Mouse (Mus musculus) embryonic facial prominence, embryonic 12.5 days (tissue): ENCODE results near the gene Gm20683. TPM values are rescaled to one million over a fixed set of nuclear protein-coding genes. Genes with fewer than 3 reads are reported as not detected.
"Not testable (repeated sequence)": the region's sequence is repeated elsewhere in the genome, so short reads cannot be mapped to it uniquely, and the experiment has no call there.

ENCODE experiments used
- ATAC-seq: fragments of 200-750 bp; cut with Nextera tagmentation; 2 replicates; pipeline ENCODE4 v1.8.0; 2017; ENCODE audit not compliant: insufficient number of reproducible peaks, insufficient read depth, low FRiP score, low TSS enrichment
- H3K27ac ChIP-seq: fragments of 300-500 bp; sonication (generic); 2 replicates; pipeline ENCODE4 v1.5.1; 2016; ENCODE audit warnings: mild to moderate bottlenecking
- H3K27me3 ChIP-seq: fragments of 300-500 bp; sonication (generic); 2 replicates; pipeline ENCODE4 v1.6.1; 2016; ENCODE audit warnings: mild to moderate bottlenecking, moderate library complexity
- H3K36me3 ChIP-seq: fragments of 300-500 bp; sonication (generic); 2 replicates; pipeline ENCODE4 v1.6.1; 2016; ENCODE audit warnings: mild to moderate bottlenecking
- H3K4me1 ChIP-seq: fragments of 300-500 bp; sonication (generic); 2 replicates; pipeline ENCODE4 v1.6.1; 2016
- H3K4me2 ChIP-seq: fragments of 300-500 bp; sonication (generic); replicated peaks from 2 replicates; pipeline ENCODE4 v1.6.1; 2016; ENCODE audit warnings: mild to moderate bottlenecking, moderate library complexity
- H3K4me3 ChIP-seq: fragments of 300-500 bp; sonication (generic); 2 replicates; pipeline ENCODE4 v1.5.1; 2016; ENCODE audit warnings: mild to moderate bottlenecking
- H3K9ac ChIP-seq: fragments of 300-500 bp; sonication (generic); 2 replicates; pipeline ENCODE4 v1.6.1; 2016; ENCODE audit warnings: mild to moderate bottlenecking, moderate library complexity
- H3K9me3 ChIP-seq: fragments of 300-500 bp; sonication (generic); 2 replicates; pipeline ENCODE4 v1.6.1; 2016; ENCODE audit warnings: mild to moderate bottlenecking, moderate library complexity
- WGBS: fragments of 180-500 bp; shearing (Covaris S2); methylation state at CpG from one replicate; pipeline ENCODE4 v1.1.7; 2016; 5-methylcytosine and 5-hydroxymethylcytosine counted together
- polyA plus RNA-seq: library from polyadenylated mRNA; unstranded; fragments of >200 nt; fragmentation: Nextera tagmentation; extraction: Ambion mirVana; gene quantifications from 2 replicates; pipeline ENCODE4 v1.2.1, GENCODE M21; 2016

The Gm20683 gene
- polyA plus RNA-seq, 1 experiment from 2014 or later, result 1.5 TPM

DNA sequence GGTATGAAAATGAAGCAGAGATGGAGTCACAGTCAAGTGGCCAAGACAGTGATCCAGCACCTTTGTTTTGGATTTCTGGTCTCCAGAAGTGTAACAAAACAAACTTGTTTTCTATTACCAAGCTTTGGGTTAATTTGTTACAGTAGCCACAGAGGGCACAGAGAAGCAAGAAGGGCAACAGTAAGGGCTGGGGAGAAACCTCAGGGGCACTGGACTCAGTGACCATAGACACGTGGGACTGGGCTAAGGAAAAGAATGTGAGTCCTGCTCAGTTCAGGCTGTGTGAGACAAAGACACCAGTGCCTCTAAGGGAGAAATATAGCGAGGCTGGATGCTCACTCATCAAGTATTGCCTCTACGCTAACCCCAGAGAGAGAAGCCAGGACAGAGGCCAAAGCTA is 31.1 kb upstream of the Gm20683 start:
- peaks cover 1% of the 10 kb centered on the region; the same call in 1 of the 2 replicates for H3K36me3 ChIP-seq
- WGBS, result 82% methylated on average over 3 of the region's 3 CpGs
- no peak overlapping the region for H3K4me2 ChIP-seq
- H3K27ac ChIP-seq, result no peak overlapping the region
- no peaks in the 10 kb centered on the region for H3K27me3 ChIP-seq
- peaks cover 26% of the 10 kb centered on the region for H3K4me1 ChIP-seq
- no peak for ATAC-seq
- H3K9ac ChIP-seq, result no peak overlapping the region
- H3K4me3 ChIP-seq, result no peak overlapping the region
- H3K9me3 ChIP-seq, result no peaks in the 10 kb centered on the region

DNA sequence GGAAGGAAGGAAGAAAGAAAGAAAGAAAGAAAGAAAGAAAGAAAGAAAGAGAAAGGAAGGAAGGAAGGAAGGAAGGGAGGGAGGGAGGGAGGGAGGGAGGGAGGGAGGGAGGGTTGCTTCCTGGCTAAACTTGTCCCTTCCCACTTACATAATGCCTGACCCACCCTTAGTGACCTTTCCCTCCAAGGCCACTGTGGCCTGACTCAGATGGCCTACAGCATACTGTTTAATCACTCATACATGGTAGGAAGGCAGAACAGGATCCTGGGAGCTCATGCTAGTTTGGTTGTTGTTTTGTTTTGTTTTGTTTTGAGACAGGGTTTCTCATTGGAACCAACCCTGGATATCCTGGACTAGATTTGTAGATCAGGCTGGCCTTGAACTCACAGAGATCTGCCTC is 30.0 kb upstream of the Gm20683 start:
- H3K9me3 ChIP-seq, H3K36me3 ChIP-seq, H3K9ac ChIP-seq, H3K4me3 ChIP-seq, H3K4me2 ChIP-seq, H3K27ac ChIP-seq, H3K27me3 ChIP-seq, ATAC-seq: not testable (repeated sequence)
- peaks cover 25% of the 10 kb centered on the region for H3K4me1 ChIP-seq

DNA sequence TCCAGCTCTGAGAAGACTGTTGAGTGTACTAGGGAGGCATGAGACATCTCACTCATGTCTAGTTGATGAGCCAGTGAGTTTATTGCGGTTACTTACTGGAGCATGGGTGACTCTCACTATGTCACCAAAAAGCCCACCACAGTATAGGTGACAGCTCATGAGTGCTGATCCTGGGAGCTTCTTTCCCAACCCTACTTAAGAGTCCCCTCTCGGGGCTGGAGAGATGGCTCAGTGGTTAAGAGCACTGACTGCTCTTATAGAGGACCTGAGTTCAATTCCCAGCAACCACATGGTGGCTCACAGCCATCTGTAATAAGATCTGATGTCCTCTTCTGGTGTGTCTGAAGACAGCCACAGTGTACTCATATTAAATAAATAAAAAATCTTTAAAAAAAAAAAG is 28.4 kb upstream of the Gm20683 start:
- no peak overlapping the region for H3K4me3 ChIP-seq
- no peaks in the 10 kb centered on the region for H3K9me3 ChIP-seq
- H3K36me3 ChIP-seq, result no peaks in the 10 kb centered on the region
- no peaks in the 10 kb centered on the region for H3K27me3 ChIP-seq
- 89% methylated on average over 2 of the region's 2 CpGs for WGBS
- no peak for ATAC-seq
- peaks cover 17% of the 10 kb centered on the region for H3K4me1 ChIP-seq
- no peak overlapping the region for H3K9ac ChIP-seq
- no peak overlapping the region for H3K27ac ChIP-seq
- no peak overlapping the region for H3K4me2 ChIP-seq

DNA sequence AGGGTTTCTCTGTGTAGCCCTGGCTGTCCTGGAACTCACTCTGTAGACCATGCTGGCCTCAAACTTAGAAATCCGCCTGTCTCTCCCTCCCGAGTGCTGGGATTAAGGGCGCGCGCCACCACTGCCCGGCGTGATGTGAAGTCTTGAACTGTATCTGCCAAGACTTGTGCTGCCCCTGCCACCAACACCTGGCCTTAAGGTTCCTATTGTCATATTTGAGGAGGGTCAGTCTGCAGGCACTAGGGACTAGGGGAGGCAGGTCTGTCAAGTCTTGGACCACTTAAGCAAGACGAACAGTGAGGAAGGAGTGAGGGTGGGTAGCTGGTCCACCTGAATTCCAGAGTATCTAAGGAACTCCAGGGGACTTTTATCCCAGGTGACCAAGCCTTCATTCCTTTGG is 27.9 kb upstream of the Gm20683 start:
- no peak overlapping the region for H3K9ac ChIP-seq
- H3K9me3 ChIP-seq, result no peaks in the 10 kb centered on the region
- no peak overlapping the region for H3K4me2 ChIP-seq
- no peaks in the 10 kb centered on the region for H3K27me3 ChIP-seq
- H3K4me3 ChIP-seq, result no peak overlapping the region
- H3K27ac ChIP-seq, result no peak overlapping the region
- H3K4me1 ChIP-seq, result peaks cover 17% of the 10 kb centered on the region
- no peak for ATAC-seq
- WGBS, result 92% methylated on average over 8 of the region's 8 CpGs
- no peaks in the 10 kb centered on the region for H3K36me3 ChIP-seq

DNA sequence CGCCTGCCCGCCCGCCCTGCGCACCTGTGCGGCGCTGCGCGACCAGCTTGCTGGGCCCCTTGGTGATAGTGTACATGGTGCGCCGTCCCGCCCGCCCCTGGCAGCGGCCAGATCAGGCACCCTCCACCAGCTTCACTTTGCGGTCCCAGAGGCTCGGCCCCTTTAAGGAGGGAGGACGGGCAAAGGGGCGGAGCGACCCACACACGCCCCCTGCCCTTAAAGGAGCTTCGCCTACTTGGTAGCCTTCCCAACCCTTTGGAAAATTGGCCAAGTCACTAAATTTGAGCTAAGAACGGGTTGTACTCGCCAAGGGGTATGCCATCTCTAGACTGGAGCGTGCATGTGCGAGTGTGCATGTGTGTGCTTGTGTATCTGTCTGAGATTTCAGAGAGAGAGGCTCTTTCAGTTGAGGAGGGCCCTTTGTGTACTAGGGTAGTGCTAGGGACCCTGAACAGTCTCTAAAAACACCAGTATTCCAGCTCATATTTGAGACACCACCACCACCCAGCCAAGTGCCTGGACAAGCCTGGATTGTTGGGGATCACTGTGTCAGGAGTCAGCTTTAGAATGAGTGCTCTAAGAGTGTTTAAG is 27.1 kb upstream of the Gm20683 start, which contains the start of gene Mcrip2:
Mcrip2 (minus strand) TSS at position 164 of the 591 bp plus-strand sequence.
- no peaks in the 10 kb centered on the region for H3K27me3 ChIP-seq
- peak within 1 kb of the TSS; percentile 67 for H3K4me3 ChIP-seq
- peak within 1 kb of the TSS; percentile 87 for H3K4me2 ChIP-seq
- no peaks in the 10 kb centered on the region for H3K36me3 ChIP-seq
- under 1% methylated on average over 24 of the region's 24 CpGs for WGBS
- ATAC-seq, result peak; percentile 84
- peaks cover 14% of the 10 kb centered on the region for H3K4me1 ChIP-seq
- peak within 1 kb of the TSS; percentile 38 for H3K9ac ChIP-seq
- no peaks in the 10 kb centered on the region for H3K9me3 ChIP-seq
- H3K27ac ChIP-seq, result peak within 1 kb of the TSS; percentile 33; the same call in 1 of the 2 replicates

DNA sequence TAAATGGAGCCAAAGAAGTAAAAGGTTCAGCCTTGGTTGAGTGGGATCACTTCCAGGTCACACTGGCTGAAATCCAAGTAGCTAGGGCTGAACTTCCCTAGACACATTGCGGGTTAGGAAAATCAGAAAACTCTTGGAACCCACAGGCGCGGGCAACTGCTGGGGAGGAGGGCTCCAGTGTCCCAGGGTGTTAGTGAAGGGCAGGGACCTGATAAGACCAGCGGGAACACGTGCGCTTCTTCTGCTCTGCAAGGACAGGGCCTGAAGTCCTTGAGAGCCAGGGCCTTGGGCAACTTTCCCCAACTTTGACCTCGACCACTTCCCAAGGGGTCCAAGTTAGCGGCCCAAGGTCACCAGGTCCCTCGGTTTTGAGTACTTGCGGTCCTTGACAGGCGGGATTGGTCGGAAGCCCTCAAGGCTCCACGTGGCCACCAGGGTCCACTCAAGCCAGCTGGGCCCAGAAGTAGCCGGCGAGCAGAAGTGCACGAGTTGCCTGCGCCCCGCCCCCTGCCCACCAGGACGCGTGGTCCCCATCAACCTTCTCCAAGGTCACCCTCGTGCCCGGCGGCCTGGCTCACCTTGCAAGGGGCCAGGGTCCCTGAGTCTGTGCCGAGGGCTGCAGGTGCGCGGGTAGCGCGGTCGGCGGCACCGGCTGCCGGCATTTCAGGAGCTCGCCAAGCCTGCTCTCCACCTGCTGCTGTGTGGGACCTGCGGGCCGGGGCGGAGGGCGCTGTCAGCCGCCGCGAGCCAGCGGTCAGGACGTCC is 26.5 kb upstream of the Gm20683 start:
- H3K9ac ChIP-seq, result peak overlapping the region; percentile 38
- no peaks in the 10 kb centered on the region for H3K9me3 ChIP-seq
- peak overlapping the region; percentile 87 for H3K4me2 ChIP-seq
- 1% methylated on average over 42 of the region's 42 CpGs for WGBS
- no peaks in the 10 kb centered on the region for H3K27me3 ChIP-seq
- no peaks in the 10 kb centered on the region for H3K36me3 ChIP-seq
- H3K4me1 ChIP-seq, result peaks cover 14% of the 10 kb centered on the region
- H3K4me3 ChIP-seq, result peak overlapping the region; percentile 67
- ATAC-seq, result peak; percentile 23
- peak overlapping the region; percentile 33; the same call in 1 of the 2 replicates for H3K27ac ChIP-seq

DNA sequence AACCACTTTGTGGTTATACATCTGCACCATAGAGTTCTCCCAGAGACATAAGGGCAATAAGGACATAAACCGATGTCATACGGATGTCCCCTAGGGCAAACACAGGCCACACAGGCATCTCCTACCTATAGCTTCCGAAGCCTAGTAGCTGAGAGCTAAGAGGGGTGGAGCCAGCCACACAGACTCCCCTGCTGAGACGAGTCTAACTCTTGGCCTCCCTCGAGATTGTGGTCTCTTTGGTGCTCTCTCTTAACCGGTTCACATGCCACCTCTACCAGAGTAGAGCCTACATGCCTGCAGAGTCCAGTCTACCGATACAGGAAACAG is 25.9 kb upstream of the Gm20683 start:
- peak overlapping the region; percentile 87 for H3K4me2 ChIP-seq
- H3K4me1 ChIP-seq, result peaks cover 14% of the 10 kb centered on the region
- H3K27ac ChIP-seq, result no peak overlapping the region
- H3K36me3 ChIP-seq, result no peaks in the 10 kb centered on the region
- no peak for ATAC-seq
- H3K9ac ChIP-seq, result no peak overlapping the region
- 13% methylated on average over 7 of the region's 7 CpGs for WGBS
- H3K9me3 ChIP-seq, result no peaks in the 10 kb centered on the region
- H3K27me3 ChIP-seq, result no peaks in the 10 kb centered on the region
- H3K4me3 ChIP-seq, result peak overlapping the region; percentile 67

DNA sequence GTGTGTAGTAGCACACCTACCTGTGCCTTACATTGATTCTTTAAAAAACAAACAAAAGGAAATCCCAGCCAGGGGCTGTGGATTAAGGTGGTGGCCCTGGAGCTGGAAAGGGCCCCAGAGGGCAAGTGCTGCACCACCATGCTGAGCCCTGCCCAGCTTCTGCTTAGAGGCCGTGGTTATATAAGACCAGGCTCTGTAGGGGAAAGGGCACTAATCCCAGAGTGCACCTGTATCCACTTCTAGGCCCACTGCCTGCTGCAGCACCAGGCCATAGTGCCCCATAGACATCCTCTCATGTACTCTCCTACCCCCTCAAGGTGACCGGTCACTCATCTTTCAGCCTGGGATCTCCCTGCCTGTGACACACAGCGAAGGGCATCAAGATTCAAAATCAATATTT is 24.6 kb upstream of the Gm20683 start:
- H3K4me2 ChIP-seq, result no peak overlapping the region
- no peak overlapping the region for H3K9ac ChIP-seq
- H3K4me1 ChIP-seq, result peaks cover 21% of the 10 kb centered on the region
- no peaks in the 10 kb centered on the region for H3K36me3 ChIP-seq
- 90% methylated on average over 3 of the region's 3 CpGs for WGBS
- H3K9me3 ChIP-seq, result no peaks in the 10 kb centered on the region
- no peaks in the 10 kb centered on the region for H3K27me3 ChIP-seq
- no peak overlapping the region for H3K4me3 ChIP-seq
- ATAC-seq, result no peak
- no peak overlapping the region for H3K27ac ChIP-seq

DNA sequence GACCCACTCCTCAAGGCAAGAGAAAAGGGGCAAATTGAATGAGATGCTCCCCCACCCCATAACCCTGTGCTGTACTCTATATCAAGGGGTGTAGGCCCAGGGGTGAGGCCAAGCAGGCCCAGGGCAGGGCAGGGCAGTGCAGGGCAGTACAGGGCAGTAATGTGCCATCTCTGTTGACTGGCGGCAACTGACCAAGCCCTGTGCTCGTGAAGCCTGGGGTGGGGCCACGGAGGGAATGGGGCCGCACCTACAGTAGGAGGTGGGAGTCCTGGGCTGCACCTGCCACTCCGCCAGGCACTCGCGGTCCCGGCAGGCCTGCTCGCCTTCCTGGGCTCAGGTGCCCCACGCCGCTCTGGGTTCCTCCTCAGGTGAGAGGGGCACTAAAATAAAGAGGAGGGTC is 23.7 kb upstream of the Gm20683 start:
- WGBS, result 90% methylated on average over 11 of the region's 11 CpGs
- no peak overlapping the region for H3K9ac ChIP-seq
- H3K4me1 ChIP-seq, result peaks cover 28% of the 10 kb centered on the region
- no peak for ATAC-seq
- H3K36me3 ChIP-seq, result no peaks in the 10 kb centered on the region
- no peak overlapping the region for H3K4me2 ChIP-seq
- H3K9me3 ChIP-seq, result no peaks in the 10 kb centered on the region
- H3K27me3 ChIP-seq, result no peaks in the 10 kb centered on the region
- no peak overlapping the region for H3K4me3 ChIP-seq
- H3K27ac ChIP-seq, result no peak overlapping the region

DNA sequence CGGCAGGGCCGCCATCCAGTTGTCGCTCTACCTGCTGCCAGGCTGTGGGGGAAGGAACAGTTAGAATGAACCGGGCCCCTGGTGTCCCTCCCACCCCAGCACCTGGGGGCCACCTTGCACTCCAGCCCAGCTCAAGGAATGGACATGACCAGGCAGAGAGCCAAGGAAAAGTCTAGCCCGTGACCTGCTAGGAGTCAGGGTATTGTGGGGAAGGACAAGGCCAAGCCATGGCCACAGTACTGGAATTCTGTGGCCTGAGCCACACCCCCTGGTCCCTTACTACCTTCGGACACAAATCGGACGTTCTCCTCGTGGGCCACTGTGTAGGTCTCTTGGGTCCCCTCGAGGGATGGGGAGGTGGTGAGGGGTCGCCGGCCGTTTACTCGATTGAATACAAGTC is 22.7 kb upstream of the Gm20683 start:
- Histone ChIP-seq H3K36me3 (no peaks in the 10 kb centered on the region), H3K27ac (no peak overlapping the region), H3K4me2 (no peak overlapping the region), H3K27me3 (no peaks in the 10 kb centered on the region), H3K4me1 (peaks cover 31% of the 10 kb centered on the region), H3K9ac (no peak overlapping the region), H3K4me3 (no peak overlapping the region), H3K9me3 (no peaks in the 10 kb centered on the region)
- WGBS, result 88% methylated on average over 14 of the region's 14 CpGs
- no peak for ATAC-seq

DNA sequence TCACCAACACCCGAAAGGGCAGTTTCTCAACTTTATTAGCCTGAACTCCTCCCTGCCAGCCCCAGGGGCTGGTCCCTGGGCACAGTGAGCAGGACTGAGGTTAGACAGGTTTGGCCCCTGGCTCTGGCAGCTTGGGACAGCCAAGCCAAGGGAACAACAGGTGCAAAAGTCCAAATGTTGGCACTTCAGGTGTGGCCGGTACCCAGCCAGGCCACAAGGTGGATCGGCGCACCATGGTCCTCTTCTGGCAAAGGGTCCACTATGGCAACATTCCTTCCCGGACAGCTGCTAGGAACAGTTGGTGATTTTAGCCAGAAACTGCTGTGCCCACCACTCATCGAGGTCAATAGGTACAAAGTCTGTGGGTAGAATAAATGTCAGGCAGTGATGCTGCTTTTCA is 22.1 kb upstream of the Gm20683 start:
- ATAC-seq, result no peak
- H3K4me2 ChIP-seq, result no peak overlapping the region
- H3K27ac ChIP-seq, result no peak overlapping the region
- no peak overlapping the region for H3K4me3 ChIP-seq
- no peaks in the 10 kb centered on the region for H3K36me3 ChIP-seq
- H3K9me3 ChIP-seq, result no peaks in the 10 kb centered on the region
- H3K4me1 ChIP-seq, result peaks cover 27% of the 10 kb centered on the region
- H3K27me3 ChIP-seq, result no peaks in the 10 kb centered on the region
- no peak overlapping the region for H3K9ac ChIP-seq
- WGBS, result 90% methylated on average over 6 of the region's 6 CpGs
